Mouse (Mus musculus): ENCODE data around the gene Tbc1d5.

The Tbc1d5 gene

GRCm38 (mm10) chr17:50874067-50874466 is 305.1 kb downstream of the Tbc1d5 start:
- DNase-seq (ENCODE audit: low read depth) = no peak

- DNase-seq (ENCODE audit: low read depth) = no peak
Observed at GRCm38 (mm10) chr17:50872600-50872999, 306.6 kb downstream of the Tbc1d5 start.

- no peak for DNase-seq (ENCODE audit: low read depth)
Observed at GRCm38 (mm10) chr17:50867297-50867696, 311.9 kb downstream of the Tbc1d5 start.

GRCm38 (mm10) chr17:50864781-50865180 is 314.4 kb downstream of the Tbc1d5 start:
- no peak for DNase-seq (ENCODE audit: low read depth)

- no peak for DNase-seq (ENCODE audit: low read depth)
Observed at GRCm38 (mm10) chr17:50853220-50853619, 325.9 kb downstream of the Tbc1d5 start.

GRCm38 (mm10) chr17:50851382-50851781 is 327.8 kb downstream of the Tbc1d5 start:
- no peak for DNase-seq (ENCODE audit: low read depth)

- peak; percentile 52 for DNase-seq (ENCODE audit: low read depth)
Observed at GRCm38 (mm10) chr17:50814089-50814488, 365.1 kb downstream of the Tbc1d5 start.

GRCm38 (mm10) chr17:50813580-50813979 is 365.6 kb downstream of the Tbc1d5 start:
- no peak for DNase-seq (ENCODE audit: low read depth)

- DNase-seq (ENCODE audit: low read depth) = no peak
Observed at GRCm38 (mm10) chr17:50805631-50806030, 373.5 kb downstream of the Tbc1d5 start.

- no peak for DNase-seq (ENCODE audit: low read depth)
Observed at GRCm38 (mm10) chr17:50803234-50803633, 375.9 kb downstream of the Tbc1d5 start.

GRCm38 (mm10) chr17:50802380-50802779 is 376.8 kb downstream of the Tbc1d5 start:
- DNase-seq (ENCODE audit: low read depth) = no peak

- peak; percentile 84 for DNase-seq (ENCODE audit: low read depth)
Observed at GRCm38 (mm10) chr17:50795445-50796095, 383.6 kb downstream of the Tbc1d5 start.

- no peak for DNase-seq (ENCODE audit: low read depth)
Observed at GRCm38 (mm10) chr17:50791671-50792070, 387.5 kb downstream of the Tbc1d5 start.

GRCm38 (mm10) chr17:50788835-50789234 is 390.3 kb downstream of the Tbc1d5 start:
- DNase-seq (ENCODE audit: low read depth) = no peak

- DNase-seq (ENCODE audit: low read depth) = peak; percentile 7
Observed at GRCm38 (mm10) chr17:50775247-50775646, 403.9 kb downstream of the Tbc1d5 start.

GRCm38 (mm10) chr17:50764387-50764786 is 414.8 kb downstream of the Tbc1d5 start:
- no peak for DNase-seq (ENCODE audit: low read depth)

- DNase-seq (ENCODE audit: low read depth) = no peak
Observed at GRCm38 (mm10) chr17:50763407-50763806, 415.7 kb downstream of the Tbc1d5 start.

- no peak for DNase-seq (ENCODE audit: low read depth)
Observed at GRCm38 (mm10) chr17:50762231-50762630, 416.9 kb downstream of the Tbc1d5 start.

GRCm38 (mm10) chr17:50761082-50761481 is 418.1 kb downstream of the Tbc1d5 start:
- no peak for DNase-seq (ENCODE audit: low read depth)

- no peak for DNase-seq (ENCODE audit: low read depth)
Observed at GRCm38 (mm10) chr17:50753356-50754138, 425.6 kb downstream of the Tbc1d5 start.

- no peak for DNase-seq (ENCODE audit: low read depth)
Observed at GRCm38 (mm10) chr17:50752753-50753152, 426.4 kb downstream of the Tbc1d5 start.

- no peak for DNase-seq (ENCODE audit: low read depth)
Observed at GRCm38 (mm10) chr17:50751911-50752310, 427.2 kb downstream of the Tbc1d5 start.

GRCm38 (mm10) chr17:50750874-50751273 is 428.3 kb downstream of the Tbc1d5 start:
- DNase-seq (ENCODE audit: low read depth) = no peak
